In genomic region chr9:23012130-23012529, GRCm38 (mm10) we compare ENCODE assay signal across 9 mouse cellular contexts.
DNase-seq lines count a peak whose midpoint lies in the region; ATAC-seq and TF ChIP-seq lines count a peak whose summit lies in the region.
"Had no signal": no experiment of that assay in that cellular context is flagged by ENCODE, and none has a peak within 500 bp of the region (broad histone marks: within the 10 kb centered on the region; RNA-seq: fewer than 3 reads in every experiment).

No protein-coding gene starts in this region.

- no peaks in the 10 kb centered on the region for H3K36me3 ChIP-seq in embryonic facial prominence, embryonic 10.5 days (replicated peaks)
- no peaks in the 10 kb centered on the region for H3K36me3 ChIP-seq in forebrain, postnatal 0 days (ENCODE audit: insufficient read depth)
- H3K36me3 ChIP-seq in lung, postnatal 0 days (ENCODE audit: insufficient read depth, low read length), result no peaks in the 10 kb centered on the region
- H3K36me3 ChIP-seq: neural tube, embryonic 12.5 days had no signal

- H3K9ac ChIP-seq in forebrain, postnatal 0 days, result no peak overlapping the region
- no peak overlapping the region for H3K9ac ChIP-seq in lung, postnatal 0 days (replicated peaks; ENCODE audit: low read depth)
- H3K9ac ChIP-seq: neural tube, embryonic 12.5 days had no signal

- peak; percentile 57 to 63 for DNase-seq in kidney, postnatal 4 days
- DNase-seq in kidney, adult 9 months, result no peak
- DNase-seq in embryonic facial prominence, embryonic 10.5 days (ENCODE audit: low spot score), result peak; percentile 54
- DNase-seq in forebrain, postnatal 0 days, result no peak
- DNase-seq in lung, postnatal 0 days (ENCODE audit: low spot score), result no peak
- no peak for DNase-seq in adrenal gland, postnatal 25 days
- no peak for DNase-seq in adrenal gland, postnatal 36 days
- DNase-seq: cerebellum, adult 11-12 months had no signal

- no peak for TF ChIP-seq EP300 in lung, postnatal 0 days (IDR thresholded peaks at IDR 0.05)

- TF ChIP-seq CTCF in forebrain, postnatal 0 days (IDR thresholded peaks at IDR 0.05; ENCODE audit: low read depth), result peak; percentile 36; the same call in 1 of the 2 replicates
- peak; percentile 37 for TF ChIP-seq CTCF in lung, postnatal 0 days (IDR thresholded peaks at IDR 0.05)

- peaks cover 10% of the 10 kb centered on the region for H3K9me3 ChIP-seq in embryonic facial prominence, embryonic 10.5 days
- no peaks in the 10 kb centered on the region for H3K9me3 ChIP-seq in forebrain, postnatal 0 days (ENCODE audit: low read length)
- no peaks in the 10 kb centered on the region for H3K9me3 ChIP-seq in lung, postnatal 0 days (ENCODE audit: low read length)
- H3K9me3 ChIP-seq: neural tube, embryonic 12.5 days had no signal

- peaks cover 51% of the 10 kb centered on the region for H3K27me3 ChIP-seq in embryonic facial prominence, embryonic 10.5 days (replicated peaks; ENCODE audit: low read depth, poor library complexity, severe bottlenecking)
- H3K27me3 ChIP-seq in forebrain, postnatal 0 days (ENCODE audit: insufficient read depth, low read length), result no peaks in the 10 kb centered on the region; the same call in none of the 2 replicates
- no peaks in the 10 kb centered on the region for H3K27me3 ChIP-seq in lung, postnatal 0 days (replicated peaks; ENCODE audit: insufficient read depth, low read length)

- H3K4me1 ChIP-seq in embryonic facial prominence, embryonic 10.5 days, result peaks cover 54% of the 10 kb centered on the region
- 0 out of 2 replicates have a peak, but pooled peaks cover 3% of the 10 kb centered on the region for H3K4me1 ChIP-seq in forebrain, postnatal 0 days (ENCODE audit: insufficient read depth)
- no peaks in the 10 kb centered on the region for H3K4me1 ChIP-seq in lung, postnatal 0 days (ENCODE audit: insufficient read depth, low read depth, low read length)

- ATAC-seq in forebrain, postnatal 0 days, result no peak
- ATAC-seq in lung, postnatal 0 days, result peak; percentile 53

- H3K27ac ChIP-seq in embryonic facial prominence, embryonic 10.5 days (replicated peaks), result peak overlapping the region; percentile 70
- H3K27ac ChIP-seq in forebrain, postnatal 0 days (ENCODE audit: low read depth, low read length), result no peak overlapping the region
- no peak overlapping the region for H3K27ac ChIP-seq in lung, postnatal 0 days (ENCODE audit: low read length)
- H3K27ac ChIP-seq: neural tube, embryonic 12.5 days had no signal

- 5% methylated on average over 5 of the region's 5 CpGs for WGBS in embryonic facial prominence, embryonic 10.5 days
- WGBS in forebrain, postnatal 0 days, result 22% methylated on average over 5 of the region's 5 CpGs
- WGBS in lung, postnatal 0 days, result 23% methylated on average over 5 of the region's 5 CpGs

- no peak overlapping the region for H3K4me2 ChIP-seq in forebrain, postnatal 0 days (ENCODE audit: low read depth)
- H3K4me2 ChIP-seq in lung, postnatal 0 days (replicated peaks; ENCODE audit: low read depth, low read length), result no peak overlapping the region

- peak overlapping the region; percentile 19; the same call in 1 of the 2 replicates for H3K4me3 ChIP-seq in embryonic facial prominence, embryonic 10.5 days
- no peak overlapping the region for H3K4me3 ChIP-seq in forebrain, postnatal 0 days (ENCODE audit: low read depth, low read length)
- no peak overlapping the region for H3K4me3 ChIP-seq in lung, postnatal 0 days (ENCODE audit: low read depth, low read length)
- H3K4me3 ChIP-seq: neural tube, embryonic 12.5 days had no signal

Comparison
In these comparisons a context has a peak if more than half of its experiments do, and no peak if none do; other contexts are left out.
1. DNase-seq: peak in kidney, postnatal 4 days (2 of 2) and embryonic facial prominence, embryonic 10.5 days (single experiment); none in kidney, adult 9 months (single experiment), forebrain, postnatal 0 days (single experiment), lung, postnatal 0 days (single experiment), adrenal gland, postnatal 25 days (single experiment) and adrenal gland, postnatal 36 days (0 of 2).